Mouse (Mus musculus): ENCODE measurements at regions not wholly inside any gene's neighbourhood (a gene's known extent, or its start where the extent isn't known, plus 50 kb on each side); places are given as distances from the start of the nearest gene placed in this dataset.

GRCm38 (mm10) chr14:111212929-111213657 lies 458.1 kb upstream of the Slitrk6 start:
- DNase-seq (ENCODE audit: low read depth) = no peak

GRCm38 (mm10) chr14:111226926-111227325 lies 448.0 kb upstream of the Slitrk5 start:
- DNase-seq (ENCODE audit: low read depth) = no peak

GRCm38 (mm10) chr14:111239121-111239520 lies 435.8 kb upstream of the Slitrk5 start:
- DNase-seq (ENCODE audit: low read depth) = no peak

GRCm38 (mm10) chr14:111249347-111249946 lies 425.4 kb upstream of the Slitrk5 start:
- peak; percentile 79 for DNase-seq (ENCODE audit: low read depth)

GRCm38 (mm10) chr14:111253190-111253589 lies 421.7 kb upstream of the Slitrk5 start:
- no peak for DNase-seq (ENCODE audit: low read depth)

GRCm38 (mm10) chr14:111261696-111262095 lies 413.2 kb upstream of the Slitrk5 start:
- no peak for DNase-seq (ENCODE audit: low read depth)

- no peak for DNase-seq (ENCODE audit: low read depth)
Observed at GRCm38 (mm10) chr14:111270239-111270638, 404.7 kb upstream of the Slitrk5 start.

GRCm38 (mm10) chr14:111281354-111281753 lies 393.5 kb upstream of the Slitrk5 start:
- DNase-seq (ENCODE audit: low read depth) = no peak

- DNase-seq (ENCODE audit: low read depth) = no peak
Observed at GRCm38 (mm10) chr14:111283681-111284461, 391.0 kb upstream of the Slitrk5 start.

GRCm38 (mm10) chr14:111285981-111286380 lies 388.9 kb upstream of the Slitrk5 start:
- DNase-seq (ENCODE audit: low read depth) = peak; percentile 26

GRCm38 (mm10) chr14:111295521-111295920 lies 379.4 kb upstream of the Slitrk5 start:
- DNase-seq (ENCODE audit: low read depth) = no peak

GRCm38 (mm10) chr14:111297796-111298195 lies 377.1 kb upstream of the Slitrk5 start:
- no peak for DNase-seq (ENCODE audit: low read depth)

GRCm38 (mm10) chr14:111330570-111330969 lies 344.3 kb upstream of the Slitrk5 start:
- DNase-seq (ENCODE audit: low read depth) = no peak

- DNase-seq (ENCODE audit: low read depth) = no peak
Observed at GRCm38 (mm10) chr14:111353518-111353917, 321.4 kb upstream of the Slitrk5 start.

GRCm38 (mm10) chr14:111396803-111397202 lies 278.1 kb upstream of the Slitrk5 start:
- DNase-seq (ENCODE audit: low read depth) = no peak

GRCm38 (mm10) chr14:111400809-111401208 lies 274.1 kb upstream of the Slitrk5 start:
- no peak for DNase-seq (ENCODE audit: low read depth)

- no peak for DNase-seq (ENCODE audit: low read depth)
Observed at GRCm38 (mm10) chr14:111402538-111402937, 272.4 kb upstream of the Slitrk5 start.

GRCm38 (mm10) chr14:111403555-111403954 lies 271.3 kb upstream of the Slitrk5 start:
- no peak for DNase-seq (ENCODE audit: low read depth)

GRCm38 (mm10) chr14:111413543-111413942 lies 261.4 kb upstream of the Slitrk5 start:
- DNase-seq (ENCODE audit: low read depth) = no peak

- no peak for DNase-seq (ENCODE audit: low read depth)
Observed at GRCm38 (mm10) chr14:111418531-111418930, 256.4 kb upstream of the Slitrk5 start.

GRCm38 (mm10) chr14:111429101-111429857 lies 245.6 kb upstream of the Slitrk5 start:
- DNase-seq (ENCODE audit: low read depth) = no peak

Data from 416B (cell line).